Mouse (Mus musculus): Measurements from ENCODE around the gene Sp9. TPM values are rescaled to one million over a fixed set of nuclear protein-coding genes. Genes with fewer than 3 reads are reported as not detected.

Gene Sp9
- total RNA-seq, 2 experiments from 2014 or later, result not detected

DNA sequence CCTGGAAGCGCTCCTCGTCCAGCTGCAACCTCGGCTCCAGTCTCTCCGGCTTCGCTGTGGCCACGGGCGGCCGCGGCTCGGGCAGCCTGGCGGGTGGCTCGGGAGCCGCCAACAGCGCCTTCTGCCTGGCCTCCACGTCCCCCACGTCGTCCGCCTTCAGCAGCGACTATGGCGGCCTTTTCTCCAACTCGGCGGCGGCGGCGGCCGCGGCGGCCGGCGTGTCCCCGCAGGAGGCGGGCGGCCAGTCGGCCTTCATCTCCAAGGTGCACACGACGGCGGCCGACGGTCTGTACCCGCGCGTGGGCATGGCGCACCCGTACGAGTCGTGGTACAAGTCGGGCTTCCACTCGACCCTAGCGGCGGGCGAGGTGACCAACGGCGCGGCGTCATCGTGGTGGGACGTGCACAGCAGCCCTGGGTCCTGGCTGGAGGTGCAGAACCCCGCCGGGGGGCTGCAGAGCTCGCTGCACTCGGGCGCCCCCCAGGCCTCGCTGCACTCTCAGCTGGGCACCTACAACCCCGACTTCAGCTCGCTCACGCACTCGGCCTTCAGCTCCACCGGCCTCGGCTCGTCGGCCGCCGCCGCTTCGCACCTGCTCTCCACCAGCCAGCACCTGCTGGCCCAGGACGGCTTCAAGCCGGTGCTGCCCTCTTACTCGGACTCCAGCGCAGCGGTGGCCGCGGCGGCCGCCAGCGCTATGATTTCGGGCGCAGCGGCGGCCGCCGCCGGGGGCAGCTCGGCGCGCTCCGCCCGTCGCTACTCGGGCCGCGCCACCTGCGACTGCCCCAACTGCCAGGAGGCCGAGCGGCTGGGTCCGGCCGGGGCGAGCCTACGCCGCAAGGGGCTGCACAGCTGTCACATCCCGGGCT, 1.8 kb downstream of the Sp9 start:
- intact Hi-C loops (cut with DNase I), result loop anchor here (2.0 to 10.0 kb wide), 3 partner anchors 296 to 1737 kb away; partner anchors contain the start of genes Hoxd10 and Hoxd9
- peak in 1 of 2 experiments; percentile 41 for DNase-seq

DNA sequence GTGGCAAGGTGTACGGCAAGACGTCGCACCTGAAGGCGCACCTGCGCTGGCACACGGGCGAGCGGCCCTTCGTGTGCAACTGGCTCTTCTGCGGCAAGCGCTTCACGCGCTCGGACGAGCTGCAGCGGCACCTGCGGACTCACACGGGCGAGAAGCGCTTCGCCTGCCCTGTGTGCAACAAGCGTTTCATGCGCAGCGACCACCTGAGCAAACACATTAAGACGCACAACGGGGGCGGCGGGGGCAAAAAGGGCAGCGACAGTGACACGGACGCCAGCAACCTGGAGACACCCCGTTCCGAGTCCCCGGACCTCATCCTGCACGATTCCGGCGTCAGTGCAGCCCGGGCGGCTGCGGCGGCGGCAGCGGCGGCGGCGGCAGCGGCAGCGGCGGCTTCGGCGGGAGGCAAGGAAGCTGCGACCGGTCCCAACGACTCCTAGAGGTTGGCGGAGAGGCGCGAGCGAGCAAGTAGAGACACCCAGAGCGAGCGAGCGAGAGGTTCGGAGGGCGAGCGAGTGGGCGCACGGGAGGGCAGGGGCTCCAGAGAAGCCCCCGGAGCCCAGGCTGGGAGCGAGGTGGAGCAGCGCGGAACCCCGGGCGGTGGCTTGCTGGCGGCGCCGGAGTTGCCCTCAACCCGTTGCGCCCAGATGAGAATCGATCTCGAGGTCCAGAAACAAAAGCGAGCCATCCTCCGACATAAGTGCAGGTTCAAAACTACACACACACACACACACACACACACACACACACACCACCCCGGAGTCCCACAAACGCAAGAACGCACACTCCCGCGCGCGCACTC, 2.6 kb downstream of the Sp9 start:
- DNase-seq, result peak; percentile 56 to 58
- intact Hi-C loops (cut with DNase I), result loop anchor here (2.0 to 10.0 kb wide), 3 partner anchors 297 to 1738 kb away; partner anchors contain the start of genes Hoxd10 and Hoxd9

DNA sequence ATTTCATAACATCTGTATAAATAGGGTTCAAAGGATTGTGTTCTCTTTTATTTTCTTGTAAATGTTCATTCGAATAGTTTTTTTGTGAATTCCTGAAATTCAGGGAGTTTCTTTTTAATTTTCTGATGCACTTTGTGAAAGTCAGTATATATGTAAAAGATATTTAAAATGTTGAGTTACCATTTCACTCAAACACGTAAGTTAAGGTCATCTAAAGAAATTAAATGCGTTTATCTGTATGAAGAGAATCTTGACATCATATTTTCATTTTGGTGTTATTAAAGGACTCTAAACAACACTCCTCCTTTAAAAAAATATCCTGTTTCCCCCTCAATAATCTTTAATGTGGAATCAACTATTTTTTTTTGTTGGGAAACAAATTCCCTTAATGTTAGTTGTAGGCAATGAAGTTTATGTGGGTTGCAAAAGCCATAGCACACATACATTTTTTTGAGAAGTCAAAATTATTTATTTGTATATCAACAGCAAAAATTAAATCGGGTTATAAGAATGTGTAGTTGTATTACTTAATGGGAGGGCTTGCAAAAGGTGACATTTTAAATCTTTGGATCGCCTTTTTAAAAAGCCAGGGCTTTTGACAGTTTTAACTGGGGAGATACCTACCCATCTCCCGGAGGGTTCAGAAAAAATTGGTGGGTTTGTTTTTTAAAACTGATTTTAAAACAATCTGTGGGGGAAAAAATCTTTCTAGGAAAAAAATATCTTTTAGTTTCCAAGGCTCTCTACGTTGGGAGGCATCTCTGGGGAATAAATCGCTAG, 3.7 kb downstream of the Sp9 start:
- DNase-seq, result no peak
- intact Hi-C loops (cut with DNase I), result loop anchor here (2.0 to 10.0 kb wide), 6 partner anchors 548 to 1739 kb away; partner anchors contain the start of genes Hoxd10 and Hoxd9

DNA sequence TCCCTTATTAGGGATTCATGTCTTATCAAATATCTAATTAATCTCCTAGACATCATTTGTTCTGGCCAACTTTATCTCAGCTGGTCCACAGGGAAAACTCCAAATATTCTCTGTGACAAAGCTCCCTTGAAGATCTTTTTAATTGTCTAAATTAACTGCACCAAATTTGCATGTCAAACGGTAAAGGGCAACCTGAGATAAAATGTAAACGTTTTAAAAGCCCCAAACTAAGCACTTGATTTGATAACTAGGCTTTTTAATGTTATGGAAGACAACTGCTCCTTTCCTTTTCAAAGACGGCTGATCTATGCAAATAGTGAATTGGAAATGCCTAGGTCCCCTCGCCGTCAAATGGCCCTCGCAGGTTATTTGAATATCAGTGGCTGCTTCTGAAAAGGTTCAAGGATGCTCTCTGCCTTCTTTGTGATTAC, 4.4 kb downstream of the Sp9 start:
- peak in 1 of 2 experiments; percentile 13 for DNase-seq
- intact Hi-C loops (cut with DNase I), result loop anchor here (5.0 to 10.0 kb wide), 5 partner anchors 549 to 1419 kb away; partner anchors contain the start of genes Hoxd10 and Hoxd9

DNA sequence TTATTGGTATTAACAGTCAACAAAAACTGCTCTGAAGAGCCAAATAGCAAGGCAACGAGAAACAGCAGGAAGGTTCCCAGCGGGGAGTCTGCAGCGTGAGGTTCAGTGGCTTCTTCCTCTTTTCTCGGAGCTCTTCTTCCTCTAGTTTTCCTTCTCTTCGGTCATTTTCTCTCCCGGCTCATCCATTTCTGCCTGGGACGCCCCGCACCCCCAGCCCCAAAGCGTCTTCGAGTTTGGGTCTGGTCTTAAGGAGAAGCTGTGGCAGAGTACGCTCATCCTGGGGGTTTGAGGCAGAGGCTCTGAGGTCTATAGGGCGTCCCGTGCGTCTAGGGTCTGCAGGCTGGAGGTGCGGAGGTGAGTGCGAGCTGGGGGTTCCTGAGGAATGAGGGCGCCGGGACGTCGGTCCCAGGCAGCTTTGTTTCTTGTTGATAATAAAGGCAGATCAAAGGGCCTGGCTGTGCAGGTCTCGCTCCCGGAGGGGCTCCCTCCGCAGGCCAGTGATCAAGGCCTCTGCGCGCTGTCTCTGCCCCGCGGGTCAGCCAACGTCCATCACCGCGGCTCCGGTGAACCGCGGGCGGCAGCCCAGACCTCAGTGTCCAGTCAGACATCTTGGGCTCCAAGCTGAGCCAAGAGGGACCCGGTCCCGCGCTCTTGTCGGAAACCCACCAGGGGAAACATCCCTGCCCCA, 5.4 kb downstream of the Sp9 start:
- peak in 1 of 2 experiments; percentile 12 for DNase-seq

DNA sequence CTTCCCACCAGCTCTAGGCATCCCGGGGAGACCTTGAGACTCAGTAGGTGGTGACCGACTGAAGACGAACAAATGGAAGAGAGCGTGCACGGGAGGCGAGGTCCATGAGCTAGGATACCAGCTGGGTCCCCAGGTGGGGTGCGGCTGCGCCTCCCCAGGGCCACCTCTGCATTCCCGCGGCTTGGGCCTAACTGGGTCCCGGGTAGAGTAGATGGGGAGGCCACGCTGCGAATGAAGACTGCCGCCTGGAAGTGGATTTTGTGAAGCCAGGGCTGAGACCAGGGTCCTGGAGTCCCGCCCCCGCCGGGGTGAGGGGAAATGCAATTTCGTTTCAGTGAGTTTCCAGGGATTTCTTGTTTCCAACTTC, 6.0 kb downstream of the Sp9 start:
- peak in 1 of 2 experiments; percentile 22 for DNase-seq
- intact Hi-C loops (cut with DNase I), result loop anchor here (1.0 to 10.0 kb wide), 6 partner anchors 110 to 1417 kb away; partner anchors contain the start of genes Hoxd10 and Hoxd9

More for the DNA sequence above, 5.4 kb downstream of the Sp9 start:
- intact Hi-C loops (cut with DNase I), result loop anchor here (5.0 to 10.0 kb wide), 5 partner anchors 550 to 1418 kb away; partner anchors contain the start of genes Hoxd10 and Hoxd9

DNA sequence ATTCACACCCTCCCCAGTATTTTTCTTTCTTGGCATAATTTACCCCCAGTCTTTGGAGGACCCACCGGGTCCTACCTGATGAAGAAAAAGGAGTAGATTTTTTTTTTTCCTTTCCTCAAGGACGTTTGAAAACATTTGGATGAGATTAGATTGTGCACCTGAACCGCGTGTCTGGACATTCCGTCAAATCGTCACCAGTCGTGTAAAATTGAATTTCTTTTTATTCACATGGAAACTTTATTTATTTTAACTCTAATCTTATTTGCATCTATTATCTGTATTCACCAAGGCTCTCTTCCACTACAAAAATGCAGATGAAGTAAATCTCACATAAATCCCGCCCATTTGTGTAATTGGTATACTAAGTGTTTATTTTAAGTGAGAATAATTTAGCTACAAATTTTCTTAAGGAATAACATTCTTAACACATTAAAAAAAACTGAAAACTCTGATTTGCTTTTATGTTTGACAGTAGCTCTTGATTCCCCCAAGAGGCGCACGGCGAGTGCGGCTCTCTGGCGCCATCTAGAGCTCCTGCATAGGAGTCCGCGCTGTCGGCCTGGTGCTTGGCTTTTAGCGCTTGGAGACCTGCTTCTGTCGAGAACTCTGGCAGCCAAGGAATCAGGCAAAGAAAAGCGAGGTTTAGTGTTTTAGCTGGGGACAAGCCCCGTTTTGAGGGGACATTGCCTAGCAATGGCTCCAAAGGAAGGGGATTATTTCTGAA, 6.6 kb downstream of the Sp9 start:
- peak; percentile 92 to 94 for DNase-seq
- intact Hi-C loops (cut with DNase I), result loop anchor here (1.0 to 10.0 kb wide), 6 partner anchors 111 to 1417 kb away; partner anchors contain the start of genes Hoxd10 and Hoxd9

DNA sequence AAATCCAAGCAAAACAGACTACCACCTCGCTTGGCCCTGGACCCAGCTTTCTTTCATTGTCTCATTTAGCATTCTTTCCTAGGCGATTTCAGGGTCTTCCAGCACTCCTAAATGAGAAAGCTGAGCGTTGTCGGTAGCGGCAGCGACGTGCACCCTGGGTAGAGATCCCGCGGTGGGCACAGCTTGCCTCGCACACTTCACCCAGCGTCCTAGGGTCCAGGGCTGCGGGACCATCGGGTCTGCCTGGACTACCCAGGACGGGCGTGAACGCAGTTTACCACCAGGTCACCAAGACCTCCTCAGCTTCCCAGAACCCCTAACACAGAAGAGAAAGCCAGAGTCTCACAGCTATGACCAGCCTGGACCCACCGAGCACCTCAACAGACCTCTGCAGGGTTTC, 7.1 kb downstream of the Sp9 start:
- peak in 1 of 2 experiments; percentile 10 for DNase-seq
- intact Hi-C loops (cut with DNase I), result loop anchor here (1.0 to 10.0 kb wide), 6 partner anchors 112 to 1416 kb away; partner anchors contain the start of genes Hoxd10 and Hoxd9

DNA sequence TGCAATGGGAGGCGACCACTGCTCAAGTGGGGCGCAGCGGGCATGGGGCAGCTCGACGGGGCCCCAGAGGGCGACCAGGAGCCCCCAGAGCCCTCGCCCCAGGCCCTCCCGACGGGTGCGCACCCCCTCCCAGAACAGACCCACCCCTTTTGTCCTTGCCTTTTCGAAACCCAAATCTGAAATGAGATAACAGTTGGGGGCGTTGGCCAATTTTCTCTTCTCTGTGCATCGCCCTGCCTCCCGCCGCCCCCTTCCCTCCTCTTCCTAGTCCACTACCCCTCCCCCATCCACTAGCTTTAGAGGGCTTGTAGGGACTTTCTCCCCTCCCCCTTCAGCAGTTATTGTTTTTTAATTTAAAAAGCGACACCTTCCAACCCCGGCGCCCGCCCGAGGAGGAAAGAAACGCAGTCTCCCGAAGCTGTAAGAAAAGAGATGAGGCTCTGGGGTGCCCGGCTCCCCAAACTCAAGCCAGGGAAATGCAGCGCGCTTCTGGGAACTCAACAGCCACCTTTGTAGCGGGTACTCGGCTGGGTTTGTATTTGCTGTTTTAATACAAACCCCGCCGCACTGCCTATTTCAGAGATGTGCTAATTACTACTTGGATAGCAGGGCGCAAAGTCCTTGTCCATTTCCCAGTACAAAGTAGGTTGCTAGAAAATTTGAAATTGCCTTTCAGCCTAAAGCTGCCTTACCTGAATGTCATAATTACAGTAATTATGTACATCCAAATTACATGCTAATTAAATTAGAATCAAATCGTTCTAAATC, 7.7 kb downstream of the Sp9 start:
- DNase-seq, result peak in 1 of 2 experiments; percentile 11
- intact Hi-C loops (cut with DNase I), result loop anchor here (5.0 to 10.0 kb wide), 5 partner anchors 552 to 1415 kb away; partner anchors contain the start of genes Hoxd10 and Hoxd9

DNA sequence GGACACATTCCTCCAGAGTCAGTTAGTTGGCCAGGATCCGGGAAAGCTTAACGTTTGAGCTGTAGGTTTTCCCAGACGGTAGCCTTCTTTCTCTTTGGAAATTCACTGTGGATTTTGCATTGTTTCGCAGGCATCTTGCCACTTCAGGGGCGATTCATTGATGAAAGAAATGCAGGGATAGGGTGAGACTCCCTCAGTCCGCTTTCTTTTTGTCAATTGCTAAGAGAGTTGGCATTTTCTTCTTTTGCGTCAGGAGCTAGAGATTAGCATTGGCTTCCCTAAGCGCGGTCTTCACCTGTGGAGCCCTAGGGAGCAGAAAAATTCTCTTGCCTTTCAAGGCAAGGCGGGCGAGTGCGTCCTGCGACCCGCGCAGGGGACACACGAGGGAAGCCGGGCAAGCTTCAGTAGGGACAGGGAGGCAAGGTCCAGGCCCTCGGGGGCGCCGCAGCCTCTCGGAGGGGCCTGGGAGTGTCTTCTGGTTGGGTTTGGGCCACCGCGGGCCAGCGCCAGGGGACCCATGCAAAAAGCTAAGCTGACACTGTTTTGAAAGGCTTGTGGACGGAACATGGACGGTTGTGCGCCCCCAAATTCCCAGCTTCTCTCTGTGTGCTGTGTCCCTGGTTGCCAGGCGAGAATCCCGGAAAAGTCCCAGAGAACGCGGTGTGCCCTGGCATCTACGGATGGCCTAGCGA, 8.8 kb downstream of the Sp9 start:
- intact Hi-C loops (cut with DNase I), result no loop called here
- DNase-seq, result peak in 1 of 2 experiments; percentile 13

DNA sequence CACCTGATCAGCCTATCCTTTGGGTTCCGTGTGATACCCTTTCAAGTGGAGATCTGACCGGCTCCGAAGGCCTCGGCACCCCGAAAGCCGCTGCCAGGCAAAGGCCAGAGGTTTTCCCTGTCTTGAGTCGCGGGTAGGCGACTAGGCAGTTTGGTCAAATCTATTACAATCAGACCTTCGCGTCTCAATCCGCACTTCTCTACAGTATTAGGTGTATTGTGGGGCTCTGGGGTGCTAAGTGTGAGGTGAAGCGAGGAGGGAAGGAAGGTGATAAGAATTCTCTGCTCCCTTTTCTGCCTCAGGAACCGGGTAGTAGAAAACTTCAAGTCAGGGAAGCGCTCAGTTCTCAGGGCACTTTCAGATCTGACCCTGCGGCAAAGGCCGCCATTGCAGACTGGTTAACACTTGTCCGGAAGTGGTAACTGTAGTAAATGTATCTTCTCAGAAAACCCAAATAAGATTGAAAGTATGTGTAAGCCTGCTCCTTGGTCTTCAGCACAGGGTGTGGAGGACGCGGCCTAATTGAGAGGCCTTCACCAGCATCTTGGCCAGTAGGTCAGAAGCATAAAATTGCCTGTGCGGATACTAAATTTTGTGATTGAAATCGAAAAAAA, 9.4 kb downstream of the Sp9 start:
- DNase-seq, result no peak

DNA sequence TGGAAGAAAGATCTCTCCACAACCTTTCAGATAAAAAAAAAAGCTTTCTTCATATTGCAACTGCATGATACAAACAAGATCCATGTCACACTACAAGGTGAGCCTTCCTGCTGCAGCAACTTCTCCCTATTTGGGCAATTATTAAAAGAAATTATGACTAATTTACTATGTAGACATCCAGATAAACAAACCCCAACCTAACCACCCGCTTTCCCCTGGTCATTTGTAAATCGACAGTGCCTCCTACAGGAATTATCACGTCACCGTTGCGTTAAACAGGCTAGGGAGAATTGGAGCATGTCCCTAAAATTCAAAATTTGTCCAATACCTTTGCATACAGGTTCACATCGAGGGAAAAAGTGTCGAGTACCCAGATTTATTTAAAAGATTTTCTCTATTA, 10.0 kb downstream of the Sp9 start:
- intact Hi-C loops (cut with DNase I), result no loop called here
- no peak for DNase-seq

More for the DNA sequence above, 9.4 kb downstream of the Sp9 start:
- intact Hi-C loops (cut with DNase I), result no loop called here

DNA sequence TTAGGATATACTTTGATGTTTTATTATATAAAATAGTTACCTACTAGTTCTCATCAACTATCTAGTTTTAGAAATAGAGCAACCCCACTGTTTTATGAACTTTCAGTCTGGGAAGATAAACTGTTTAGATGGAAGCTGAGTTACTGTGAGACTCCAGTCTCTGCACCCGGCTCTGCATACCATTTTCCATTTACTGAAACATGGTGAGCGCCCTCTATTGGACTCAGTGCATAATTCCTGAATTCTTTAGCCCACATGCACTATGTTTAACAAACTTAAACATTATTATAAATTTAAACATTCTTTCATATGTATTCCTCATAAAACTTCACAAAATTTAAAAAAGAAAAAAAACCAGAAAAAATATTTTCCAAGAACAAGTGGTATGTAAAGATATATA, 13.9 kb downstream of the Sp9 start:
- intact Hi-C loops (cut with DNase I), result no loop called here
- DNase-seq, result peak in 1 of 2 experiments; percentile 20

DNA sequence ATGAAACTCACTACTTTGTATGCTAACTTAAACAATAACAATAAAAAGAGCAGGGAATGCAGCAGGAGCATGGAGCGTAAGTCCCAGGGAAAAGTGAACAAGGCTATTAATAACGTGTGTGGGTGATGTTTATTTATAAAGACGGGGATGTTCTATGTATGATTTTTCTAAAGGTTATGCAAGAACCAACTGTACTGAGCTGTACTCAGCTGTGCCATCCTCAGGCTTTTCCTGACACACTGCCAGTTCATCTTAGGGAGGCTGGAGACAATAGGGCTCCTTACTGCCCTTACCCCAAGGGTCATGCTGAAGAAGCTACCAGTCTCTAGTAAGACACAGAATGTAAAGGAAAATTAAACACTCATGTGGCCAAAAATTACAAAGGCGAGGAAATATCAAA, 19.4 kb downstream of the Sp9 start:
- no peak for DNase-seq
- intact Hi-C loops (cut with DNase I), result no loop called here

DNA sequence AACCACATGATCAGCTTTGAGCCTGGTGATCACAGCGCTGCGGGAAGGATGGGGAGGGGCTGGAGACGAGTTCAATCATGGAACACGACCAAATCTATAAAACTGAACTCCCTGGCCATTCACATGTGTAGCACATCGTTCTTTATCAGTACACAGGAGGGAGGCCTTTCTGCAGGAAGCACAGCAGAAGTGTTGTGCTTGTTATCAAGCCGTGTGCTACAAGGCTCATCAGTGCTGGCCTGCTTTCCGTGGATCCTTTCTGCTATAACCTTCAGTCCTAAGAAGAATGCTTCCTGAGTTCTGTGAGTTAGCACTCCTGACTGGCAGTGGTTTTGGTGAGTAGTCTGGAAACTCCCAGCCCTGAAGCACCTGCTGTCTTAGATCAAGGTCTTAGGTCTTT, 23.3 kb downstream of the Sp9 start:
- DNase-seq, result no peak
- intact Hi-C loops (cut with DNase I), result no loop called here

DNA sequence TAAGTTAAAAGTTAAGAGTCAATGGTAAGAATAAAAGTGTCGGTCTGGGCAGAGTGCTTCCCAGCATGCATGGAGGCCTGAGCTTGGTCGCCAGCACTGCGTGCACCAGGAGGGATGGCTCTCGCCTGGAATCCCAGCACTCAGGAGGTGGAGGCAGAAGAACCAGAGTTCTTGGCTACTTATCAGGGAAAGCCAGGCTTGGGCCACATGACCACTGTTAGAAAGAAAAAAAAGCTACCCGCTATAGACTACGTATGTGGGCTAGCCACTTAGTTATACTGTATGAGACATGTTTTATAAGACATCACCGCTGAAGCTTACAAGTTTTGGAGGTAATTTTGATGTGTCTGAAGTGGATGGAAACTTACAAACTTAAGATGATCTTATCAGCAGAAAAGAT, 26.4 kb downstream of the Sp9 start:
- intact Hi-C loops (cut with DNase I), result no loop called here
- DNase-seq, result no peak

DNA sequence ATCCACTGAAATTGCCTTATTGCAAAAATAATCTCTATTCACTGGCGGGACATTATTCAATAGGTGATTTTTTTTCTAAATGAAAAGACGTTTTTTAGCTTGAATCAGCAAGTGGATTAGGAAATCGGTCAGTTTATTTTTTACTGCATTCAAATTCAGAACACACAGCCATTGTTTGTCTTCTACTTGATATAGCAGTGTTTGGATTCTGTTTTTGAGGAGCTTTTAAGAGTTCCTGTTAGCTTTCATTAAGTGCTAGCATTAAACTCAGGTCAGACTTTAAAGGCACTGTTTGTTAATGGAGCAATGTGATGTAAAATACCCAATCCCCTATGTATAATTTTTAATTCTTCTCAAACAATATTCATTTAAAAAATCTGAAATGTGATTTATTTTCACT, 27.1 kb downstream of the Sp9 start:
- intact Hi-C loops (cut with DNase I), result no loop called here
- DNase-seq, result no peak
